Mouse (Mus musculus): ENCODE results near the gene Fbxw21. TPM values are rescaled to one million over a fixed set of nuclear protein-coding genes. Genes with fewer than 3 reads are reported as not detected.

The Fbxw21 gene
- total RNA-seq, 1 experiment from 2014 or later = 0.93 TPM

DNA sequence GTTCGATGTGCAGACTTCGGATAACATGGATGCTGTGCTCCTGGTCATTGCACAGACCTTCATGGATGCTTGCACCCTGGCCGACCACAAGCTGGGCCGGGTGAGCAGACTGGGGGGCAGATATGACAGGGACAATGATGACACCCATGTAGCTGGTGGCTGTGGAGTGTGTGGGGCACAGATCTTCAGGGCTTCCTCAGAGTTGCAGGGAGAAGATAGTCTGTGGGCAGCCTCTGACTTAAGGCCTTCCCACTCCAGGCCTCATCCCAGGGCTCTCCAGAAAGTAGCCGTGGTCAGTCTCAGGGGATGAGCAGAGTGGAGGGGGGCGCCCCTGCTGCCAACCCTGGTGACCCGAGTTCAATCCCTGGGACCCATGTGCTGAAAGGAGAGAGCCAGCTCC, 47.0 kb downstream of the Fbxw21 start:
- ATAC-seq (ENCODE audit: extremely low read depth, insufficient number of reproducible peaks, low FRiP score, poor library complexity, severe bottlenecking) = no peak

- no peak for ATAC-seq (ENCODE audit: extremely low read depth, insufficient number of reproducible peaks, low FRiP score, poor library complexity, severe bottlenecking)
Measured at GRCm38 (mm10) chr9:109114276-109114675, 47.6 kb downstream of the Fbxw21 start.

DNA sequence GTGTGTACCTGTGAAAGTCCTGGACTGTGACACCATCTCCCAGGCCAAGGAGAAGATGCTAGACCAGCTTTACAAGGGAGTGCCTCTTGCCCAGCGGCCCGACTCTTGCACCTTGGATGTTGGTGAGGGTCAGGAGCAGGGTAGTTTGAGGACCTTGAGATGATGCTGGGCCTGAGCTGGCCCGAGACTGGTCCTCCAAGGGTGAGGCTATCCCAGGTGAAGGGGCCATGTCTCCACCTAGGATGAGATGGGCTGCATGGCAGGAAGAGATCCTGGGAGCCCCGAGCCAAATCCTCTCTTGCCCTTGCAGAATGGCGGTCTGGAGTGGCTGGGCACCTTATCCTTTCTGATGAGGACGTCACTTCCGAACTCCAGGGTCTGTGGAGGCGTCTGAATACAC, 48.5 kb downstream of the Fbxw21 start:
- ATAC-seq (ENCODE audit: extremely low read depth, insufficient number of reproducible peaks, low FRiP score, poor library complexity, severe bottlenecking) = no peak

DNA sequence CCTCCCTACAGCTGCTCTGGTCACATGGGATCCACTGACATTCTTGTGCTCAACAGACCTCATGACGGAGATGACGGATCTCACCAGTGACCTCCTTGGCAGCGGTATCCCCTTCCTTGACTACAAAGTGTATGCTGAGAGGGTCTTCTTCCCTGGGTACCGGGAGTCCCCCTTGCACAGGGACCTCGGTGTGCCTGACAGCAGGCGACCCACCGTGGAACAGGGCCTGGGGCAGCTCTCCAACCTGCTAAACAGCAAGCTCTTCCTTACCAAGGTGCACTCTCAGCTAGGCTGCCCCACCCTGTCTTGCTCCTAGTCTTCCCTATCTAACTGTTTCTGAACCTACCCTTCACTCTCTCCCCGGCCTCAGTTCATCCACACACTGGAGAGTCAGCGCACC, 50.2 kb downstream of the Fbxw21 start:
- ATAC-seq (ENCODE audit: extremely low read depth, insufficient number of reproducible peaks, low FRiP score, poor library complexity, severe bottlenecking) = no peak

DNA sequence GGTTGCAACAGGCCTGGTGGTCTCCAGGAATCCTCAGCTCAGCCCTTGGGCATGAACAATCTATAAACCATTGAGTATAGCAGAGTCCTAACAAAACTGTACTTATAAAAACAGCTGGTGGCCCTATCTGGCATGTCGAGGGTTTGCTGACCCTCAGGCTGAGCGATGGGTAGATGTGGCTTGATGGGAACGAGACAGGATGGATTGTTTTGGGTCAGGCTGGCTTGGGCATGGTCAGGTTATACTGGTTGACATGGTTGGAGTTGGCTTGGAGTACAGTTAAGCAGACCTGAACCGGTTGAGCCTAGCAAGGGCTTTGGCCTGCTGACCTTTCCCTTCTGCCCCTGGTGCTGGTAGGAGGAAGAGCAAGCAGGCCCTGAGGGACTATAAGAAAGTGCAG, 50.7 kb downstream of the Fbxw21 start:
- no peak for ATAC-seq (ENCODE audit: extremely low read depth, insufficient number of reproducible peaks, low FRiP score, poor library complexity, severe bottlenecking)

- no peak for ATAC-seq (ENCODE audit: extremely low read depth, insufficient number of reproducible peaks, low FRiP score, poor library complexity, severe bottlenecking)
Measured at GRCm38 (mm10) chr9:109110240-109110639, 51.6 kb downstream of the Fbxw21 start.

GRCm38 (mm10) chr9:109107341-109107740, 54.5 kb downstream of the Fbxw21 start:
- ATAC-seq (ENCODE audit: extremely low read depth, insufficient number of reproducible peaks, low FRiP score, poor library complexity, severe bottlenecking) = no peak

GRCm38 (mm10) chr9:109105648-109106047, 56.2 kb downstream of the Fbxw21 start:
- ATAC-seq (ENCODE audit: extremely low read depth, insufficient number of reproducible peaks, low FRiP score, poor library complexity, severe bottlenecking) = no peak

DNA sequence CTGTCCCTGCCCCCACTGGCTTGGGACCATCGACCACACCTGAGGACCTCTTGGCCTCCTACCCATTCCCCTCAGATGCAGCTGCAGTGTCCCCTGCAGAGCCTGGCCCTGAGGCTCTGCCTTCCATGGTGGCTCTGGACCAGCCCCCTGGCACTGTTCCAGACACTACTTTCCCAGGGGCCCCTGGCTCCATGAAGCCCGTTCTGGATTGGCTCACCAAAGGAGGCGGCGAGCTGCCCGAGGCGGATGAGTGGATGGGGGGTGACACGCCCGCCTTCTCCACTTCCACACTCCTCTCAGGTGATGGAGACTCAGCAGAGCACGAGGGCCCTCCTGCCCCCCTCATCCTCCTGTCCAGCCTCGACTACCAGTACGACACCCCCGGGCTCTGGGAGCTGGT, 56.8 kb downstream of the Fbxw21 start:
- no peak for ATAC-seq (ENCODE audit: extremely low read depth, insufficient number of reproducible peaks, low FRiP score, poor library complexity, severe bottlenecking)

DNA sequence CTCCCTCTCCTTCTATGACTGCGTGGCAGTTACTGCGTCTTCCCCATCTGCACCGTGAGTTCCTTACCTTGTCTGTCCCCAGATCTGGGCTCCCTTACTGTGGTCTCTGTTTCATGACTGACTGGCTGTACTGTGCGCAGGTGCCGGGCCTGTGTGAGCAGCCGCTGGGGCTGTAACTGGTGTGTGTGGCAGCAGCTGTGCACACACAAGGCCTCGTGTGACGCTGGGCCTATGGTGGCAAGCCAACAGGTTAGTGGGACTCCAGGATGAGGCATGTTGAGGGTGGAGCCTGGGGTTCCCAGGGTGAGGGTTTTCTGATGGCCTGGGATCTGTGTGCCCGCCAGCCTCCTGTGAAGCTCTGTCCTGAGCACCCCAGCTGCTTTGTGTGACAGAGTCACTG, 57.8 kb downstream of the Fbxw21 start:
- ATAC-seq (ENCODE audit: extremely low read depth, insufficient number of reproducible peaks, low FRiP score, poor library complexity, severe bottlenecking) = no peak

DNA sequence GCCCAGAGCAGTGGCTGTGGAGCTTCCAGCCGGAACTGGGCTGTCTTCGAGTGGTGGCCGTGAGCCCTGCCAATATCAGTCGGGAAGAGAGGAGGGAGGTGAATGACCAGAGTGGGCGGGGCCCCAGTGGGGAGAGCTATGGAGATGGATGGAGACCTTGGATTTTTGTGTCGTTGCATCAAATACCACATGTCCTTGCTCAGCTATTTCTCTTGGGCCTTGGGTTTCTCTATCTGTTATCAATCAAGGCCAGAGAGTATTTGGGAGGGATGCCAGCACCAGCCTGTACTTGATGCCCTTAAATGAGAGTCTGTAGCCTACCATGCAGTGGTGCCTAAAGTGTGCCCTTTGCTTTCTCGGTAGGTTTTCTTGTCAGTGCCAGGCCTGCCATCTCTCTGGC, 58.6 kb downstream of the Fbxw21 start:
- ATAC-seq (ENCODE audit: extremely low read depth, insufficient number of reproducible peaks, low FRiP score, poor library complexity, severe bottlenecking) = no peak

DNA sequence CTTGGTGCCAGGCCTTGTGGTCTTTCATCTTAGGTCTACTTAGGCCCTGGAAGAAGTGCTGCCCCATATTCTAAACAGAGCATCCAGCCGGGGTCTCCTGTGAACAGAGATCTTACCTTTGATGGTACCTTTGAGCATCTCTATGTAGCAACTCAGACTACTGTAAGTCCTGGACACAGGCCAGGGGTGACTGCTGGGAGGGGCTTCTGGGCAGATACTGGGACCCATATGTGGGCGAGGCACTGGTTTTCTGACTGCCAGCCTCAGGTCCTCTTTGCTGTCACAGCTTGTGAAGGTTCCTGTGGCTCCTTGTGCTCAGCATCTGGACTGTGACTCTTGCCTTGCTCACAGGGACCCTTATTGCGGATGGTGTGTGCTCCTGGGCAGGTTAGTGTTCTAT, 59.3 kb downstream of the Fbxw21 start:
- ATAC-seq (ENCODE audit: extremely low read depth, insufficient number of reproducible peaks, low FRiP score, poor library complexity, severe bottlenecking) = no peak

DNA sequence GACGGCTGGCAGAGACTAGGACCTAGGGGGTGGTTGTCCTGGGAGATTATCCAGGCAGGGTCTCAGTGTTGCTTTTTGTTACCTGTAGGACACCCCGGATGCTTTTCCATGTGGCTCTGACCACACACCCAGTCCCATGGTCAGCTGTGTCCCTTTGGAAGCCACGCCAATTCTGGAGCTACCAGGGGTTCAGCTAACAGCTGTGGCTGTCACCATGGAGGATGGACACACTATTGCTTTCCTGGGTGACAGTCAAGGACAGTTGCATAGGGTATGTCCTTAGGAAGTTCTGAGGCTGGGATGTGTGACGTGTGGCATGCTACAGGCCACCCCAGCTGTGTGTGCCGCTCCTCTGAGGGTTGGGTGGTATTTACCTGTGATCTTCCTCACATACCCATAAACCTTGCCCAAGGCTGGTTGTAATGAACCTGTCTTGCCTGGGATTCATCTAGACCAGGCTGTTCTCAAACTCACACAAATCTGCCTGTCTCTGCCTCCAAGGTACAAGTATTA, 59.9 kb downstream of the Fbxw21 start:
- ATAC-seq (ENCODE audit: extremely low read depth, insufficient number of reproducible peaks, low FRiP score, poor library complexity, severe bottlenecking) = no peak

DNA sequence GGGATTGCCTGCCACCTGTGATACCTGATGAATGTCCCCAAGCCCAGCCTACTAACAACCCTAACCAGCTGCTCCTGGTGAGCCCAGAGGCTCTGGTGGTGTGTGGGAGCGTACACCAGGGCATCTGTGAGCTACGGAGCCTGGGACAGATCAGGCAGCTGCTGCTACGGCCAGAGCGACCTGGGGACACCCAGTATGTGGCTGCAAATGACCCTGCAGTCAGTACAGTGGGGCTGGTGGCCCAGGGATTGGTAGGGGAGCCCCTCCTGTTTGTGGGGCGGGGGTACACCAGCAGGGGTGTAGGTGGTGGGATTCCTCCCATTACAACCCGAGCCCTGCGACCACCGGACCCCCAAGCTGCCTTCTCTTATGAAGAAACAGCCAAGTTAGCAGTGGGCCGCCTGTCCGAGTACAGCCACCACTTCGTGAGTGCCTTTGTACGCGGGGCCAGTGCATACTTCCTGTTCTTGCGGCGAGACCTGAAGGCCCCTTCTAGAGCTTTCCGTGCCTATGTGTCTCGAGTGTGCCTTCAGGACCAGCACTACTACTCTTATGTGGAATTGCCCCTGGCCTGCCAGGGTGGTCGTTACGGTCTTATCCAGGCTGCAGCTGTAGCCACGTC, 61.4 kb downstream of the Fbxw21 start:
- ATAC-seq (ENCODE audit: extremely low read depth, insufficient number of reproducible peaks, low FRiP score, poor library complexity, severe bottlenecking) = no peak

GRCm38 (mm10) chr9:109098969-109099368, 62.9 kb downstream of the Fbxw21 start:
- no peak for ATAC-seq (ENCODE audit: extremely low read depth, insufficient number of reproducible peaks, low FRiP score, poor library complexity, severe bottlenecking)

DNA sequence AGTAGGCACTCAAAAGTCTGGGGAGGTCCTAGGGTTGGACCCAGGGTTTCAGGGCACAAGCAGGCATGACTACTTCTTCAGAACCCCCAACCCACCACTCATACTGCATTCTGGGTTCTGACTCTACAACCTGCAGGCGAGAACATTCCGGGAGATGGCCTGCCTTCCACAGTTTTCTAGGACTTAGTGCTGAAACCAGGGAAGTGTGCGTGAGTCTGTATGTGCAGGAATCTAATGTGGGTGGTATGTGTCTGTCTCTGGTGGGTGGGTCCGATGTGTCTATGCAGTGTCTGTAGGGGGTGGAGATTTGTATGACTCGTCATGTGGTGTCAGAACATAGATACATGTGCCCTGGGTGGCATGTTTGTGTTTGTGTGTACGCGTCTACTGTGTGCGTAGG, 63.5 kb downstream of the Fbxw21 start:
- ATAC-seq (ENCODE audit: extremely low read depth, insufficient number of reproducible peaks, low FRiP score, poor library complexity, severe bottlenecking) = no peak

GRCm38 (mm10) chr9:109097831-109098230, 64.0 kb downstream of the Fbxw21 start:
- no peak for ATAC-seq (ENCODE audit: extremely low read depth, insufficient number of reproducible peaks, low FRiP score, poor library complexity, severe bottlenecking)

DNA sequence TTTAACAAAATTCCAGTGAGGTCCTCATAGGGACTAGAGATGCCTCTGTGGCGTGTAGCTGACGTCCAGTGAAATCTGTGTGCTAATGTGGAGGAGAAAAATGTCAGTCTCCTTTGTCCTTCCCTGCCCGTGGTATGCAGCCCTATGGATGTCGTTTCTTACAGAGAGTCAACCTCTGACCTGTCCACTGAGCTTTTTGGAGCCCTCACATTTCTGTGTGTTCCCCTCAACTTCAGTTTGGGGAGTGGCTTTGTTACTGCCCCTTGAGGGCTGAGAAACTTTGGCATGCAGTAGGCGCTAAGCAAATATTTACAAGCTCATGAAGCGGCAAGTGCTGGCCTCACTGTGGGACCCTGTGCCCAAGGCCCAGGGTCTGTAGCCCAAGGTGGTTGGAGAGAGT, 64.5 kb downstream of the Fbxw21 start:
- ATAC-seq (ENCODE audit: extremely low read depth, insufficient number of reproducible peaks, low FRiP score, poor library complexity, severe bottlenecking) = no peak

- no peak for ATAC-seq (ENCODE audit: extremely low read depth, insufficient number of reproducible peaks, low FRiP score, poor library complexity, severe bottlenecking)
Measured at GRCm38 (mm10) chr9:109096856-109097255, 65.0 kb downstream of the Fbxw21 start.

DNA sequence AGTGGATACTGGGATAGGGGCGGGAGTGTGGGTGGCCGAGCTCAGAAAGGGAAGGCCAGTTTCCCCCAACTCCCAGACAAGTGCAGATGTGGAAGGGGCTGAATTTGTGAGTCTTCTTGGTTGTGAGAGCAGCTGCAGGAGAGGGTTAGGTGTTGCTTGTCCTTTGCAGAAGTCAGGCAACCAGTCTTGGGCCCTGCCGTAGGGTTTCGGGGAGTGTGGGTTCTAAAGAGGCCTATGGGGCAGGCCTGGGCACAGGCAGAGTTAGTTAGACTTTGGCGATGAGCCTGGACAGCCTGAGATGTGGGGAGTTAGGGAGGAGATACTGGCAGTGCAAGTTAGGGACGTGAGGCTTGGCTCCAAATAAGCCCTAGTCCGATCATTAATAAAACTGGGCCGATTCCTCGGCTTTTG, 65.6 kb downstream of the Fbxw21 start:
- no peak for ATAC-seq (ENCODE audit: extremely low read depth, insufficient number of reproducible peaks, low FRiP score, poor library complexity, severe bottlenecking)
